Mouse (Mus musculus) ES-E14 (cell line): ENCODE data around the gene Shroom2. TPM values are rescaled to one million over a fixed set of nuclear protein-coding genes. Genes with fewer than 3 reads are reported as not detected.
"Not testable (repeated sequence)": the region's sequence is repeated elsewhere in the genome, so short reads cannot be mapped to it uniquely, and the experiment has no call there.

ENCODE experiments used
- DNase-seq: peaks from one replicate; pipeline ENCODE4 v3.0.0-alpha.2; 2013; ENCODE audit warnings: low read depth, low spot score
- H3K27ac ChIP-seq: 2 replicates; pipeline ENCODE4 v1.5.1; 2012; ENCODE audit warnings: low read depth, mild to moderate bottlenecking, low read length, moderate library complexity, mixed read lengths; ENCODE audit not compliant: poor library complexity, insufficient read depth, severe bottlenecking
- H3K36me3 ChIP-seq: 2 replicates; pipeline ENCODE4 v1.6.1; 2012; ENCODE audit warnings: mild to moderate bottlenecking, low read length, moderate library complexity, mixed read lengths; ENCODE audit not compliant: control insufficient read depth, poor library complexity, insufficient read depth, severe bottlenecking
- H3K4me1 ChIP-seq, 2 experiments: fragments of 150-350 bp in 1 of 2; sonication (generic) in 1 of 2; 2 replicates each; pipeline ENCODE4 v1.6.1; 2012; ENCODE audit warnings: low read length in 2 of 2, mild to moderate bottlenecking in 1 of 2, mixed read lengths in 1 of 2; ENCODE audit not compliant: control insufficient read depth in 2 of 2, insufficient read depth in 2 of 2, poor library complexity in 1 of 2
- H3K4me3 ChIP-seq, 2 experiments: fragments of 150-350 bp in 1 of 2; sonication (generic) in 1 of 2; 2 replicates each; pipeline ENCODE4 v1.5.1; 2012; ENCODE audit warnings: low read length in 2 of 2, low read depth in 1 of 2, mild to moderate bottlenecking in 1 of 2, mixed read lengths in 1 of 2; ENCODE audit not compliant: insufficient read depth in 1 of 2, poor library complexity in 1 of 2, severe bottlenecking in 1 of 2
- H3K9ac ChIP-seq: 2 replicates; pipeline ENCODE4 v1.6.1; 2012; ENCODE audit warnings: low read depth, mild to moderate bottlenecking, low read length, mixed read lengths; ENCODE audit not compliant: poor library complexity, insufficient read depth, severe bottlenecking
- H3K9me3 ChIP-seq: fragments of 150-350 bp; sonication (generic); 2 replicates; pipeline ENCODE4 v1.6.1; 2012; ENCODE audit warnings: low read depth, mild to moderate bottlenecking, low read length; ENCODE audit not compliant: control insufficient read depth, insufficient read depth
- CHD2 ChIP-seq: IDR thresholded peaks from 2 replicates; pipeline ENCODE4 v1.6.1; 2014; ENCODE audit warnings: mild to moderate bottlenecking, low read depth, low read length, inconsistent platforms
- HCFC1 ChIP-seq: IDR thresholded peaks from 2 replicates; pipeline ENCODE4 v1.6.1; 2012; ENCODE audit warnings: low read length, inconsistent platforms, borderline replicate concordance; ENCODE audit not compliant: insufficient read depth
- MAFK ChIP-seq: IDR thresholded peaks from 2 replicates; pipeline ENCODE4 v1.6.1; 2014; ENCODE audit warnings: mild to moderate bottlenecking, low read depth, low read length, inconsistent platforms; ENCODE audit not compliant: insufficient read depth
- ZC3H11A ChIP-seq: IDR thresholded peaks from 2 replicates; pipeline ENCODE4 v1.6.1; 2012; ENCODE audit warnings: low read depth, mild to moderate bottlenecking, inconsistent platforms, low read length, borderline replicate concordance
- ZNF384 ChIP-seq: IDR thresholded peaks from 2 replicates; pipeline ENCODE4 v1.6.1; 2012; ENCODE audit warnings: low read depth, low read length, inconsistent platforms
- in situ Hi-C, 2 experiments: fragments of 600-800 bp; cut with MboI; formaldehyde crosslinking; loops; one replicate each; pipeline ENCODE4 v1.15.1; 2025; ENCODE audit warnings: low sequenced_read_pairs in 2 of 2, inconsistent platforms in 1 of 2; ENCODE audit not compliant: unreplicated experiment in 2 of 2
- total RNA-seq: library from RNA; depleted of rRNA; stranded (reverse); fragments of 300-350 nt; gene quantifications from 2 replicates; pipeline ENCODE4 v1.2.3, GENCODE M21; 2012

The Shroom2 gene
- total RNA-seq, 1 experiment: 20.0 TPM

- Histone ChIP-seq H3K9me3 (no peaks in the 10 kb centered on the region), H3K4me1 (no peaks in the 10 kb centered on the region), H3K4me3 (no peak overlapping the region), H3K36me3 (no peaks in the 10 kb centered on the region), H3K27ac (no peak overlapping the region), H3K9ac (no peak overlapping the region)
- DNase-seq: no peak
- in situ Hi-C loops: no loop called here
- TF ChIP-seq ZC3H11A: no peak
- TF ChIP-seq CHD2: no peak
Measured at GRCm38 (mm10) chrX:152716693-152717092, 52.6 kb downstream of the Shroom2 start.

- H3K27ac ChIP-seq, H3K36me3 ChIP-seq, H3K9me3 ChIP-seq, H3K4me3 ChIP-seq, in situ Hi-C loops, H3K4me1 ChIP-seq, DNase-seq, H3K9ac ChIP-seq: not testable (repeated sequence)
Measured at GRCm38 (mm10) chrX:152710715-152711114, 58.5 kb downstream of the Shroom2 start.

- H3K36me3 ChIP-seq: no peaks in the 10 kb centered on the region
- no peak for DNase-seq
- no peak overlapping the region for H3K9ac ChIP-seq
- H3K9me3 ChIP-seq: no peaks in the 10 kb centered on the region
- H3K4me3 ChIP-seq: no peak overlapping the region
- H3K4me1 ChIP-seq: no peaks in the 10 kb centered on the region
- in situ Hi-C loops: loop anchor here in 1 of 2 experiments (10.0 kb wide), 1 partner anchor 106 kb away; no protein-coding TSS in a partner anchor
- H3K27ac ChIP-seq: no peak overlapping the region
- TF ChIP-seq ZC3H11A (no peak), HCFC1 (no peak), CHD2 (no peak), MAFK (no peak), ZNF384 (no peak)
Measured at GRCm38 (mm10) chrX:152708359-152708758, 60.9 kb downstream of the Shroom2 start.

GRCm38 (mm10) chrX:152705397-152705796 lies 63.9 kb downstream of the Shroom2 start:
- no peak overlapping the region for H3K4me3 ChIP-seq
- H3K36me3 ChIP-seq: no peaks in the 10 kb centered on the region
- H3K9ac ChIP-seq: no peak overlapping the region
- no peak overlapping the region for H3K27ac ChIP-seq
- no peaks in the 10 kb centered on the region for H3K9me3 ChIP-seq
- H3K4me1 ChIP-seq: no peaks in the 10 kb centered on the region
- peak; percentile 38; the same call in 1 of the 2 replicates for TF ChIP-seq ZC3H11A
- no peak for TF ChIP-seq ZNF384
- in situ Hi-C loops: loop anchor here in 1 of 2 experiments (10.0 kb wide), 1 partner anchor 109 kb away; no protein-coding TSS in a partner anchor
- DNase-seq: no peak

GRCm38 (mm10) chrX:152703624-152704023 lies 65.6 kb downstream of the Shroom2 start:
- Histone ChIP-seq H3K27ac (no peak overlapping the region), H3K4me1 (no peaks in the 10 kb centered on the region), H3K36me3 (no peaks in the 10 kb centered on the region), H3K9ac (no peak overlapping the region), H3K4me3 (no peak overlapping the region), H3K9me3 (no peaks in the 10 kb centered on the region)
- TF ChIP-seq HCFC1: no peak
- in situ Hi-C loops: loop anchor here in 1 of 2 experiments (10.0 kb wide), 1 partner anchor 111 kb away; no protein-coding TSS in a partner anchor
- DNase-seq: no peak
